Mouse (Mus musculus): Measurements from ENCODE around the gene Rhox2b.
"Not testable (repeated sequence)": the region's sequence is repeated elsewhere in the genome, so short reads cannot be mapped to it uniquely, and the experiment has no call there.

Gene Rhox2b

DNA sequence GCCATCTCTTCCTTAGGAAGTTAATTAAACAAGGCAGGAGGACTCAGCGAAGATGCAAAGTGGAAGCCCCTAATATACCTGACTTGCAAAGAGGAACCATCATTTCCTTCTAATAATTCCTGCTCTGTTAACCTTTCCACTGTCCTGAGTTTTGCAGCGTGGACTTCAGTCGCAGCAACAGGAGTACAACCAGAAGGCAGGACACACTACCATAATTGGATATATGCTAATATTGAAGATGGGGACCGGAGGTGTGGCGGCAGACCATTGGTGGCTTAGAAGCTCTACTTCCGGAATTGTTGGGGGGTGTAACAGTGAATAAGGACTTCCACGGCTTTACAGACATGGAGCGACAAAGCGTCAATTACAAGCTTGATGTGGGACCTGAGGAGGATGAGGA is at the start of gene Rhox2b:
Gene Rhox2b, plus strand, starts transcription at position 301 of the 400 bp plus-strand sequence.
- not testable (repeated sequence) for DNase-seq (ENCODE audit: low read depth)

DNA sequence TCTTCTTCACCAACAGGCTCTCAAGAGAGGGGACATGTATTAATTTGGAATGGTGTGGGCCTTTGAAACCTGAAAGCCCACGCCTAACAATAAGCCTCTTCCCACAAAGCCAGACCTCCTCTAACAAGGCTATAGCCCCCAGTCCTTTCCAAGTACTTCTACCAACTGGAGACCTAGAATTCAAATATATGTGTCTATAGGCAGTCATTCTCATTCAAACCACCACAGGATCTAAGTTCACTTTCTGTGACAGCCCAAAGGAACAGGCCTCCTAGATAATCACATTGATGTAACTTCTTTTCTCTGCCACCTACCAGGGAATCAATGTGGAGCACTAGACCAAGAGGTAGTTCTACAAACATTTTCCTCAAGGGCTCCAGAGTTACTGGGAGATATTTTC is 32.1 kb upstream of the Rhox2b start, which contains the start of gene Rhox3a2:
Gene Rhox3a2, plus strand, starts transcription at position 301 of the 400 bp plus-strand sequence.
- DNase-seq (ENCODE audit: low read depth), result not testable (repeated sequence)

DNA sequence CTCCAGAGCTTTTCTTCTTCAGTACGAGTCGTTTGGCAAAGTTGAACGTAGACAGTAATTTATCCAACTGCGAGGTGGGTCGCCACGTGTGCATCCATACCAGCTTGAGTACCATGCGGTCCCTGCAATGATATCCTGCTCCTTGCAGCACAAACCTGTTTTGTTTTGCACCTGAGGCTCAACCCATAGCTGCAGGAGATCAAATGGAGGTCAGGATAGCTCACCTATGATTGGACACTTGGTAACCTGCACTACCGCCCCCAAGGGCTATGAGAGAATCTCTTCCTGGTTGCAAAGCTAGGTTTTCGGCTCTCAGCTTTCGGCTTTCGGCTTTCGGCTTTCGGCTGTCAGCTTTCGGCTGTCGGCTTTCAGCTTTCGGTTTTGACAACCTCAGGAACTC is 21.3 kb upstream of the Rhox2b start, which contains the start of gene Rhox4a2:
Gene Rhox4a2, plus strand, starts transcription at position 301 of the 400 bp plus-strand sequence.
- DNase-seq (ENCODE audit: low read depth), result not testable (repeated sequence)

DNA sequence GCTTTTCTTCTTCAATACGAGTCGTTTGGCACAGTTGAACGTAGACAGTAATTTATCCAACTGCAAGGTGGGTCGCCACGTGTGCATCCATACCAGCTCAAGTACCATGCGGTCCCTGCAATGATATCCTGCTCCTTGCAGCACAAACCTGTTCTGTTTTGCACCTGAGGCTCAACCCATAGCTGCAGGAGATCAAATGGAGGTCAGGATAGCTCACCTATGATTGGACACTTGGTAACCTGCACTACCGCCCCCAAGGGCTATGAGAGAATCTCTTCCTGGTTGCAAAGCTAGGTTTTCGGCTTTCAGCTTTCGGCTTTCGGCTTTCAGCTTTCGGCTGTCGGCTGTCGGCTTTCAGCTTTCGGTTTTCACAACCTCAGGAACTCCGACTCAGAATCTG is 20.3 kb downstream of the Rhox2b start, which contains the start of gene Rhox4b:
Gene Rhox4b, plus strand, starts transcription at position 301 of the 400 bp plus-strand sequence.
- not testable (repeated sequence) for DNase-seq (ENCODE audit: low read depth)

DNA sequence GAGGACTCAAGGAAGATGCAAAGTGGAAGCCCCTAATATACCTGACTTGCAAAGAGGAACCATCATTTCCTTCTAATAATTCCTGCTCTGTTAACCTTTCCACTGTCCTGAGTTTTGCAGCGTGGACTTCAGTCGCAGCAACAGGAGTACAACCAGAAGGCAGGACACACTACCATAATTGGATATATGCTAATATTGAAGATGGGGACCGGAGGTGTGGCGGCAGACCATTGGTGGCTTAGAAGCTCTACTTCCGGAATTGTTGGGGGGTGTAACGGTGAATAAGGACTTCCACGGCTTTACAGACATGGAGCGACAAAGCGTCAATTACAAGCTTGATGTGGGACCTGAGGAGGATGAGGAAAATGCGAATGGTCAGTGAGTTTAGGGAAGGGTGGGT is 41.5 kb downstream of the Rhox2b start, which contains the start of gene Rhox2c:
Gene Rhox2c, plus strand, starts transcription at position 301 of the 400 bp plus-strand sequence.
- not testable (repeated sequence) for DNase-seq (ENCODE audit: low read depth)

DNA sequence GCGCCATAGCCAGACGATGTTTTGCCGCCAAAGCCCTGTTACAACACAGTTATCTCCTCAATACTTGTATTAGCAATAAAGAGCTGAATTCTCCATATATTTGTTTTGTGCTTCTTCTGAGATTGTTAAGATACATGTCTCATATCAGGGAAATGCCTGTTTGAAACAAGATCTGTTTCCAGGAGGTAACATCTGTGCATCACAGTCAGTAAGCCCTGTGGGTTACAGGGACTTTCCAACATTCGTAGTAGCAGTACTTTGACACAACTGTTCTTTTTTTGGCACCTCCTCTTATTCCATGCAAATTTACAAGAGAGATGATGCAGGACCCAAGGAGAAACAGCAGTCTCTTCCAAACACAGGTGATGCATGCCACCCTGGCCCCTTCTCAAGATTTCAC is 46.4 kb downstream of the Rhox2b start, which contains the start of gene Rhox3c:
Gene Rhox3c, plus strand, starts transcription at position 301 of the 400 bp plus-strand sequence.
- DNase-seq (ENCODE audit: low read depth), result not testable (repeated sequence)
